In genomic region chr12:17666616-17667015, GRCm38 (mm10) we compare ENCODE assay signal across 8 mouse cellular contexts. TPM values are rescaled to one million over a fixed set of nuclear protein-coding genes. Genes with fewer than 3 reads are reported as not detected.
DNase-seq lines count a peak whose midpoint lies in the region; ATAC-seq and TF ChIP-seq lines count a peak whose summit lies in the region.

No protein-coding gene starts in this region.

- no peak for ATAC-seq in midbrain, postnatal 0 days (ENCODE audit: low FRiP score)
- ATAC-seq in midbrain, embryonic 11.5 days (ENCODE audit: low FRiP score): no peak
- ATAC-seq in kidney, embryonic 16.5 days (ENCODE audit: low FRiP score, low TSS enrichment): peak; percentile 46
- peak; percentile 51; the same call in 1 of the 2 replicates for ATAC-seq in monocyte, adult 5-6 weeks (replicated peaks; ENCODE audit: insufficient number of reproducible peaks, low FRiP score, low TSS enrichment, poor library complexity, severe bottlenecking)
- ATAC-seq in hindbrain, embryonic 16.5 days: no peak

- TF ChIP-seq CTCF in midbrain, postnatal 0 days (IDR thresholded peaks at IDR 0.05): peak; percentile 42
- peak; percentile 65 for TF ChIP-seq CTCF in bone marrow, adult 2 months (IDR thresholded peaks at IDR 0.05; ENCODE audit: control insufficient read depth, insufficient read depth, low read length)

- no peak for DNase-seq in midbrain, postnatal 0 days (ENCODE audit: low spot score)
- no peak for DNase-seq in midbrain, embryonic 11.5 days (ENCODE audit: low spot score, missing footprints)
- DNase-seq in gastrocnemius, postnatal 14 days: no peak
- no peak for DNase-seq in embryo, embryonic 9.5 days (ENCODE audit: extremely low spot score)

- H3K9me3 ChIP-seq in midbrain, postnatal 0 days (ENCODE audit: low read length): no peaks in the 10 kb centered on the region
- no peaks in the 10 kb centered on the region for H3K9me3 ChIP-seq in midbrain, embryonic 11.5 days (ENCODE audit: control insufficient read depth, low read length)
- H3K9me3 ChIP-seq in kidney, embryonic 16.5 days (ENCODE audit: low read length): no peaks in the 10 kb centered on the region
- H3K9me3 ChIP-seq in hindbrain, embryonic 16.5 days (ENCODE audit: control insufficient read depth, low read length): no peaks in the 10 kb centered on the region

- H3K4me2 ChIP-seq in midbrain, postnatal 0 days (ENCODE audit: low read depth, low read length, poor library complexity, severe bottlenecking): no peak overlapping the region
- H3K4me2 ChIP-seq in midbrain, embryonic 11.5 days: no peak overlapping the region
- no peak overlapping the region for H3K4me2 ChIP-seq in kidney, embryonic 16.5 days (replicated peaks; ENCODE audit: low read depth, low read length)
- no peak overlapping the region for H3K4me2 ChIP-seq in hindbrain, embryonic 16.5 days (ENCODE audit: low read length)

- no peaks in the 10 kb centered on the region for H3K4me1 ChIP-seq in midbrain, postnatal 0 days (ENCODE audit: insufficient read depth, low read length)
- H3K4me1 ChIP-seq in midbrain, embryonic 11.5 days (ENCODE audit: control insufficient read depth, insufficient read depth, low read length): no peaks in the 10 kb centered on the region
- H3K4me1 ChIP-seq in bone marrow, adult 2 months (ENCODE audit: control insufficient read depth, insufficient read depth, low read length): no peaks in the 10 kb centered on the region; the same call in 1 of the 2 replicates
- H3K4me1 ChIP-seq in kidney, embryonic 16.5 days (ENCODE audit: insufficient read depth, low read length): peaks cover 7% of the 10 kb centered on the region; the same call in 1 of the 2 replicates
- H3K4me1 ChIP-seq in hindbrain, embryonic 16.5 days (ENCODE audit: control insufficient read depth, insufficient read depth, low read depth, low read length): peaks cover under 1% of the 10 kb centered on the region; the same call in 1 of the 2 replicates

- no peak overlapping the region for H3K4me3 ChIP-seq in midbrain, postnatal 0 days (ENCODE audit: low read depth, low read length)
- no peak overlapping the region for H3K4me3 ChIP-seq in midbrain, embryonic 11.5 days (ENCODE audit: low read depth, low read length)
- H3K4me3 ChIP-seq in bone marrow, adult 2 months (replicated peaks; ENCODE audit: control insufficient read depth, low read depth, low read length): no peak overlapping the region
- H3K4me3 ChIP-seq in kidney, embryonic 16.5 days (ENCODE audit: low read length): no peak overlapping the region
- H3K4me3 ChIP-seq in hindbrain, embryonic 16.5 days (ENCODE audit: low read length): no peak overlapping the region

- H3K36me3 ChIP-seq in midbrain, postnatal 0 days (ENCODE audit: insufficient read depth, low read length): no peaks in the 10 kb centered on the region
- no peaks in the 10 kb centered on the region for H3K36me3 ChIP-seq in midbrain, embryonic 11.5 days (ENCODE audit: control insufficient read depth, insufficient read depth, low read length)
- no peaks in the 10 kb centered on the region for H3K36me3 ChIP-seq in kidney, embryonic 16.5 days (ENCODE audit: insufficient read depth, low read length)
- H3K36me3 ChIP-seq in hindbrain, embryonic 16.5 days (ENCODE audit: control insufficient read depth, insufficient read depth, low read length): no peaks in the 10 kb centered on the region

- no peak overlapping the region for H3K9ac ChIP-seq in midbrain, postnatal 0 days (replicated peaks; ENCODE audit: low read length, poor library complexity, severe bottlenecking)
- H3K9ac ChIP-seq in midbrain, embryonic 11.5 days (ENCODE audit: low read length): no peak overlapping the region
- H3K9ac ChIP-seq in kidney, embryonic 16.5 days (replicated peaks; ENCODE audit: low read length): no peak overlapping the region
- H3K9ac ChIP-seq in hindbrain, embryonic 16.5 days (ENCODE audit: low read depth, low read length): no peak overlapping the region

- no peak overlapping the region for H3K27ac ChIP-seq in midbrain, postnatal 0 days (ENCODE audit: low read depth, low read length)
- no peak overlapping the region for H3K27ac ChIP-seq in midbrain, embryonic 11.5 days (ENCODE audit: low read depth, low read length)
- no peak overlapping the region for H3K27ac ChIP-seq in bone marrow, adult 2 months (ENCODE audit: control insufficient read depth, insufficient read depth, low read depth, low read length, poor library complexity)
- H3K27ac ChIP-seq in kidney, embryonic 16.5 days (ENCODE audit: low read length): peak overlapping the region; percentile 59
- no peak overlapping the region for H3K27ac ChIP-seq in hindbrain, embryonic 16.5 days (ENCODE audit: low read depth, low read length)

- H3K27me3 ChIP-seq in midbrain, postnatal 0 days (ENCODE audit: insufficient read depth, low read length): no peaks in the 10 kb centered on the region
- no peaks in the 10 kb centered on the region for H3K27me3 ChIP-seq in midbrain, embryonic 11.5 days (ENCODE audit: control insufficient read depth, insufficient read depth, low read length)
- H3K27me3 ChIP-seq in kidney, embryonic 16.5 days (ENCODE audit: insufficient read depth, low read length): no peaks in the 10 kb centered on the region
- no peaks in the 10 kb centered on the region for H3K27me3 ChIP-seq in hindbrain, embryonic 16.5 days (replicated peaks; ENCODE audit: control insufficient read depth, insufficient read depth, low read length)

- no peak for TF ChIP-seq POLR2A in bone marrow, adult 2 months (IDR thresholded peaks at IDR 0.05; ENCODE audit: borderline replicate concordance, control insufficient read depth, low read depth, low read length)

- intact Hi-C loops in gastrocnemius, postnatal 14 days (cut with DNase I; ENCODE audit: low total_unique reads): no loop called here

- 91% methylated on average over 2 of the region's 2 CpGs for WGBS in midbrain, postnatal 0 days
- WGBS in midbrain, embryonic 11.5 days: 78% methylated on average over 2 of the region's 2 CpGs
- 46% methylated on average over 2 of the region's 2 CpGs for WGBS in bone marrow, adult 2 months
- WGBS in kidney, embryonic 16.5 days: 76% methylated on average over 2 of the region's 2 CpGs
- WGBS in hindbrain, embryonic 16.5 days: 94% methylated on average over 2 of the region's 2 CpGs

RNA-seq across cellular contexts. Expression of gene Hpcal1, which starts 24.0 kb away (rescaled TPM):
- total RNA-seq in midbrain, postnatal 0 days (2014; rRNA removed): 75.0 and 94.0 TPM in 2 replicates
- polyA plus RNA-seq in midbrain, postnatal 0 days (2015; fragmentation: Nextera tagmentation; extraction: Ambion mirVana): 139 and 149 TPM in 2 replicates
- 36.4 and 39.1 TPM in 2 replicates for polyA plus RNA-seq in midbrain, embryonic 11.5 days (2014; fragmentation: Nextera tagmentation; extraction: Ambion mirVana)
- polyA plus RNA-seq in bone marrow, adult 2 months (2011; ENCODE audit: insufficient read depth, insufficient read length, low replicate concordance, missing spikeins): 20.7 and 36.1 TPM in 2 replicates
- polyA plus RNA-seq in kidney, embryonic 16.5 days (2015; fragmentation: Nextera tagmentation; extraction: Ambion mirVana): 59.3 and 62.0 TPM in 2 replicates
- total RNA-seq in monocyte, adult 5-6 weeks (2017): 30.2 to 51.8 TPM (median 42.3 TPM) in 3 replicates
- polyA plus RNA-seq in hindbrain, embryonic 16.5 days (2015; fragmentation: Nextera tagmentation; extraction: Ambion mirVana): 150 and 167 TPM in 2 replicates
- 10 to 100 TPM; 11.6 to 17.7 TPM for total RNA-seq in gastrocnemius, postnatal 14 days (2021)

Comparison
In these comparisons a context has a peak if more than half of its experiments do, and no peak if none do; other contexts are left out.
1. ATAC-seq: peak in kidney, embryonic 16.5 days (single experiment) and monocyte, adult 5-6 weeks (single experiment); none in midbrain, postnatal 0 days (single experiment), midbrain, embryonic 11.5 days (single experiment) and hindbrain, embryonic 16.5 days (single experiment).